16 mouse cellular contexts compared by ENCODE assay signal in the genomic region with DNA sequence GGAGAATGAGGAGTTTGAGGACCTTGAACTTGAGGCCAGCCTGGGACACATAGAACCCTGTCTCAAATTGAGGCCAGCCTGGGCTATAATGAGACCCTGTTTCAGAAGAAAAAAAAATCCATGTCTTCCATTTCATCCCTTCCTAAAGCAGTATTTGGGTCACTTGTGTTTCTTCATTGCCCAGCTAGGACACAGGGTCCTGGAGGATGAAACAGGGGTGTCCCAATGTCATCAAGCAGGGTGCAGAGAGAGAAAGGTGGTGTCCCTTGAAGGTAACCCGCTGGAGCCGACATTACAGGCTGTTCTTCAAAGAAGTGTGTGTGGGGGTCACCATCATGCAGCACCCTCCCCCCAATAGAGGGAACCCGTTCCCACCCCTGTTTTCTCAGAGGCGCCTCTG.
A peak's percentile ranks its signal among the peaks of the same experiment; 100 is the strongest.
DNase-seq lines count a peak whose midpoint lies in the region; ATAC-seq lines count a peak whose summit lies in the region.
"Had no signal": no experiment of that assay in that cellular context is flagged by ENCODE, and none has a peak within 500 bp of the region (broad histone marks: within the 10 kb centered on the region; RNA-seq: fewer than 3 reads in every experiment).

No protein-coding gene starts in this region.

- no peak for ATAC-seq in kidney, embryonic 16.5 days (ENCODE audit: low FRiP score, low TSS enrichment)
- no peak for ATAC-seq in kidney, embryonic 14.5 days (ENCODE audit: low FRiP score, low TSS enrichment)
- no peak for ATAC-seq in forebrain, embryonic 14.5 days
- ATAC-seq in midbrain, embryonic 11.5 days (ENCODE audit: low FRiP score): no peak
- ATAC-seq in stomach, embryonic 16.5 days (ENCODE audit: insufficient read depth, low FRiP score): no peak
- ATAC-seq: Patski had no signal

- no peaks in the 10 kb centered on the region for H3K36me3 ChIP-seq in kidney, embryonic 16.5 days (ENCODE audit: insufficient read depth, low read length)
- H3K36me3 ChIP-seq in kidney, embryonic 14.5 days (ENCODE audit: control insufficient read depth, insufficient read depth, low read length): no peaks in the 10 kb centered on the region
- H3K36me3 ChIP-seq in forebrain, embryonic 14.5 days (ENCODE audit: control insufficient read depth, insufficient read depth, low read length): no peaks in the 10 kb centered on the region
- H3K36me3 ChIP-seq in midbrain, embryonic 11.5 days (ENCODE audit: control insufficient read depth, insufficient read depth, low read length): no peaks in the 10 kb centered on the region
- H3K36me3 ChIP-seq in stomach, embryonic 16.5 days (ENCODE audit: control insufficient read depth, insufficient read depth, low read length): no peaks in the 10 kb centered on the region
- H3K36me3 ChIP-seq: embryonic facial prominence, embryonic 15.5 days had no signal

- 0 out of 2 replicates have a peak overlapping the region, but pooled peaks have one; percentile 28 for H3K9ac ChIP-seq in kidney, embryonic 16.5 days (replicated peaks; ENCODE audit: low read length)
- H3K9ac ChIP-seq in kidney, embryonic 14.5 days (ENCODE audit: low read depth, low read length): no peak overlapping the region
- H3K9ac ChIP-seq in forebrain, embryonic 14.5 days (ENCODE audit: low read length): peak overlapping the region; percentile 48; the same call in 1 of the 2 replicates
- peak overlapping the region; percentile 63 for H3K9ac ChIP-seq in midbrain, embryonic 11.5 days (ENCODE audit: low read length)
- peak overlapping the region; percentile 19 for H3K9ac ChIP-seq in stomach, embryonic 16.5 days (ENCODE audit: low read length)
- H3K9ac ChIP-seq: embryonic facial prominence, embryonic 15.5 days had no signal

- no peak overlapping the region for H3K27ac ChIP-seq in kidney, embryonic 16.5 days (ENCODE audit: low read length)
- H3K27ac ChIP-seq in kidney, embryonic 14.5 days (ENCODE audit: low read depth, low read length): no peak overlapping the region
- H3K27ac ChIP-seq in forebrain, embryonic 14.5 days (ENCODE audit: low read depth, low read length): peak overlapping the region; percentile 86
- H3K27ac ChIP-seq in midbrain, embryonic 11.5 days (ENCODE audit: low read depth, low read length): peak overlapping the region; percentile 97
- H3K27ac ChIP-seq in stomach, embryonic 16.5 days (ENCODE audit: low read length): peak overlapping the region; percentile 52; the same call in 1 of the 2 replicates
- H3K27ac ChIP-seq: macrophage had no signal

- no peak overlapping the region for H3K4me3 ChIP-seq in kidney, embryonic 16.5 days (ENCODE audit: low read length)
- no peak overlapping the region for H3K4me3 ChIP-seq in kidney, embryonic 14.5 days (ENCODE audit: low read length)
- no peak overlapping the region for H3K4me3 ChIP-seq in forebrain, embryonic 14.5 days (ENCODE audit: low read depth, low read length)
- H3K4me3 ChIP-seq in midbrain, embryonic 11.5 days (ENCODE audit: low read depth, low read length): no peak overlapping the region
- no peak overlapping the region for H3K4me3 ChIP-seq in stomach, embryonic 16.5 days (replicated peaks; ENCODE audit: low read length)
- H3K4me3 ChIP-seq: embryonic facial prominence, embryonic 15.5 days had no signal

- no peaks in the 10 kb centered on the region for H3K27me3 ChIP-seq in kidney, embryonic 16.5 days (ENCODE audit: insufficient read depth, low read length)
- H3K27me3 ChIP-seq in kidney, embryonic 14.5 days (ENCODE audit: control insufficient read depth, insufficient read depth, low read length): no peaks in the 10 kb centered on the region
- no peaks in the 10 kb centered on the region for H3K27me3 ChIP-seq in forebrain, embryonic 14.5 days (replicated peaks; ENCODE audit: control insufficient read depth, insufficient read depth, low read length)
- no peaks in the 10 kb centered on the region for H3K27me3 ChIP-seq in midbrain, embryonic 11.5 days (ENCODE audit: control insufficient read depth, insufficient read depth, low read length)
- no peaks in the 10 kb centered on the region for H3K27me3 ChIP-seq in stomach, embryonic 16.5 days (ENCODE audit: control insufficient read depth, insufficient read depth, low read length)
- H3K27me3 ChIP-seq: embryonic facial prominence, embryonic 15.5 days; Patski had no signal

- no peaks in the 10 kb centered on the region for H3K9me3 ChIP-seq in kidney, embryonic 16.5 days (ENCODE audit: low read length)
- no peaks in the 10 kb centered on the region for H3K9me3 ChIP-seq in kidney, embryonic 14.5 days (ENCODE audit: control insufficient read depth, low read length)
- H3K9me3 ChIP-seq in forebrain, embryonic 14.5 days (replicated peaks; ENCODE audit: control insufficient read depth, low read length): no peaks in the 10 kb centered on the region
- no peaks in the 10 kb centered on the region for H3K9me3 ChIP-seq in midbrain, embryonic 11.5 days (ENCODE audit: control insufficient read depth, low read length)
- no peaks in the 10 kb centered on the region for H3K9me3 ChIP-seq in stomach, embryonic 16.5 days (replicated peaks; ENCODE audit: control insufficient read depth, low read length)
- H3K9me3 ChIP-seq: embryonic facial prominence, embryonic 15.5 days had no signal

- DNase-seq in forebrain, embryonic 14.5 days (ENCODE audit: low spot score): no peak
- peak; percentile 94 for DNase-seq in midbrain, embryonic 11.5 days (ENCODE audit: low spot score, missing footprints)
- no peak for DNase-seq in kidney, adult 9 months
- no peak for DNase-seq in right cerebral cortex, postnatal 36 days (ENCODE audit: low spot score in 2 of 2)
- DNase-seq in ovary, adult 18-20 months (ENCODE audit: low spot score): no peak
- DNase-seq: adrenal gland, postnatal 14 days; cerebellum, adult 18-20 months; kidney, adult 18-20 months; liver had no signal

- no peak overlapping the region for H3K4me2 ChIP-seq in kidney, embryonic 16.5 days (replicated peaks; ENCODE audit: low read depth, low read length)
- H3K4me2 ChIP-seq in kidney, embryonic 14.5 days (replicated peaks; ENCODE audit: low read depth, low read length): no peak overlapping the region
- H3K4me2 ChIP-seq in forebrain, embryonic 14.5 days (ENCODE audit: low read length): peak overlapping the region; percentile 32; the same call in 1 of the 2 replicates
- peak overlapping the region; percentile 22 for H3K4me2 ChIP-seq in midbrain, embryonic 11.5 days
- H3K4me2 ChIP-seq in stomach, embryonic 16.5 days (ENCODE audit: low read depth, low read length): no peak overlapping the region
- H3K4me2 ChIP-seq: embryonic facial prominence, embryonic 15.5 days; heart, embryonic 11.5 days had no signal

- H3K4me1 ChIP-seq in kidney, embryonic 16.5 days (ENCODE audit: insufficient read depth, low read length): peaks cover 29% of the 10 kb centered on the region
- peaks cover 14% of the 10 kb centered on the region for H3K4me1 ChIP-seq in kidney, embryonic 14.5 days (ENCODE audit: control insufficient read depth, insufficient read depth, low read length)
- peaks cover 35% of the 10 kb centered on the region for H3K4me1 ChIP-seq in forebrain, embryonic 14.5 days (ENCODE audit: control insufficient read depth, insufficient read depth, low read length)
- H3K4me1 ChIP-seq in midbrain, embryonic 11.5 days (ENCODE audit: control insufficient read depth, insufficient read depth, low read length): peaks cover 74% of the 10 kb centered on the region
- peaks cover 30% of the 10 kb centered on the region for H3K4me1 ChIP-seq in stomach, embryonic 16.5 days (ENCODE audit: control insufficient read depth, insufficient read depth, low read length)

- whole genome bisulfite sequencing in kidney, embryonic 16.5 days: 46% methylated on average over 4 of the region's 4 CpGs
- WGBS in kidney, embryonic 14.5 days: 31% methylated on average over 4 of the region's 4 CpGs
- WGBS in forebrain, embryonic 14.5 days: 2% methylated on average over 4 of the region's 4 CpGs
- WGBS in midbrain, embryonic 11.5 days: 5% methylated on average over 4 of the region's 4 CpGs
- WGBS in stomach, embryonic 16.5 days: 52% methylated on average over 4 of the region's 4 CpGs

Comparison
In these comparisons a context has a peak if more than half of its experiments do, and no peak if none do; other contexts are left out.
1. H3K27ac ChIP-seq: peak in forebrain, embryonic 14.5 days (single experiment), midbrain, embryonic 11.5 days (single experiment) and stomach, embryonic 16.5 days (single experiment); none in kidney, embryonic 16.5 days (single experiment) and kidney, embryonic 14.5 days (single experiment).
2. H3K4me2 ChIP-seq: peak in forebrain, embryonic 14.5 days (single experiment) and midbrain, embryonic 11.5 days (single experiment); none in kidney, embryonic 16.5 days (single experiment), kidney, embryonic 14.5 days (single experiment) and stomach, embryonic 16.5 days (single experiment).